Comparison of ENCODE assay signal across 11 mouse cellular contexts in the genomic region with DNA sequence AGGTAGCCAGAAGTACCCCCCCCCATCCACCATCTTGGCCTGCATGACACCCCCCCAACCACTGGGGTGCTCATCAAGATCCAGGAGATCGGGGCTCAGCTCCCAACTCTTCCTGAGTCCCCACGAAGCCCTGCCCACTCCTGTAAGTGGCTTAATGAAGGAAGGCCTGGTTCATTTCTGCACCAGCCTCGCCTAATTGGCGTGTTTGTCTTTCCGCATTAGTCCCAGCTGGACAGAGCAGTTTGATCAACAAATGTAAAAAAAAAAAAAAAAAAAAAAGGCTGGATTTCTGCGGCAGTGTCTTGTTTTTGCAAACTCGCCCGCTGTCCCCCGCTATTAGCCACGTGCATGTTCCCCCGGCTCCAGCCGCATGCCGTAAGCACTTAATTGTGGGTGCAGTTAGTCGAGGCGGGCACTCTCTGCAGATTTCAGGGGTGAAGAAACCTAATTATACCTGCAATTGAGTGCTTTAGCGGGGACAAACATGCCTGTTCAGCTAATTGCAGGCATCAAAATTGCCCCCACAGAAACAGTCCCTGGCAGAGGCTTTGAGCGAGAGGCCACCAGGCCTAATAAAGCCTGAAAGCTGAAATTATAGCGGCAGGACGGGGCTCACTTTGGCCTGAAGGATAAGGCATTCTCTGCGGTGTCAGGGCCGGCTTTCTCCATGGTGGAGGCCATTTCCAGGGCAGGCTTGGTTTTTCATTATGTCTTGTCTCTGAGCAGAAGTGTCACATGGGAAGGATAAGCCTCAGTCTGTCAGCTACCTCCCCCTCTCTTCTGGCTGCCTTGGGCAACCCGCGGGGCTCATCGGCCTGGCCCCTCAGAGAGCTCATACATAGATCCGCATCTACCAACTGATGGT.
DNase-seq lines count a peak whose midpoint lies in the region; ATAC-seq and TF ChIP-seq lines count a peak whose summit lies in the region.
"Had no signal": no experiment of that assay in that cellular context is flagged by ENCODE, and none has a peak within 500 bp of the region (broad histone marks: within the 10 kb centered on the region; RNA-seq: fewer than 3 reads in every experiment).

No protein-coding gene starts in this region.

- peaks cover 28% of the 10 kb centered on the region for H3K4me1 ChIP-seq in forebrain, embryonic 14.5 days (ENCODE audit: control insufficient read depth, insufficient read depth, low read length)
- H3K4me1 ChIP-seq in limb, embryonic 13.5 days, result peaks cover 33% of the 10 kb centered on the region
- H3K4me1 ChIP-seq in neural tube, embryonic 15.5 days, result peaks cover 38% of the 10 kb centered on the region

- no peak overlapping the region for H3K4me2 ChIP-seq in forebrain, embryonic 14.5 days (ENCODE audit: low read length)
- H3K4me2 ChIP-seq in limb, embryonic 13.5 days (replicated peaks), result 0 out of 2 replicates have a peak overlapping the region, but pooled peaks have one; percentile 11
- H3K4me2 ChIP-seq in neural tube, embryonic 15.5 days, result no peak overlapping the region

- no peaks in the 10 kb centered on the region for H3K36me3 ChIP-seq in forebrain, embryonic 14.5 days (ENCODE audit: control insufficient read depth, insufficient read depth, low read length)
- no peaks in the 10 kb centered on the region for H3K36me3 ChIP-seq in limb, embryonic 13.5 days
- H3K36me3 ChIP-seq in neural tube, embryonic 15.5 days, result no peaks in the 10 kb centered on the region

- no peak for DNase-seq in layer of hippocampus, adult 2 months (ENCODE audit: low spot score in 2 of 2)
- DNase-seq in layer of hippocampus, postnatal 25 days (ENCODE audit: extremely low spot score in 1 of 2, low spot score in 1 of 2), result no peak
- peak; percentile 82 for DNase-seq in forebrain, embryonic 14.5 days (ENCODE audit: low spot score)
- no peak for DNase-seq in right cerebral cortex, adult 18-20 months
- no peak for DNase-seq in cerebellum, postnatal 14 days
- DNase-seq: embryo, embryonic 11 days; heart, postnatal 36 days had no signal

- H3K27me3 ChIP-seq in forebrain, embryonic 14.5 days (replicated peaks; ENCODE audit: control insufficient read depth, insufficient read depth, low read length), result no peaks in the 10 kb centered on the region
- H3K27me3 ChIP-seq in limb, embryonic 13.5 days, result peaks cover 20% of the 10 kb centered on the region
- H3K27me3 ChIP-seq in neural tube, embryonic 15.5 days (replicated peaks), result no peaks in the 10 kb centered on the region

- 6% methylated on average over 25 of the region's 25 CpGs for WGBS in forebrain, embryonic 14.5 days
- WGBS in limb, embryonic 13.5 days, result 26% methylated on average over 25 of the region's 25 CpGs
- WGBS in neural tube, embryonic 15.5 days, result 25% methylated on average over 25 of the region's 25 CpGs

- no peak overlapping the region for H3K9ac ChIP-seq in forebrain, embryonic 14.5 days (ENCODE audit: low read length)
- no peak overlapping the region for H3K9ac ChIP-seq in limb, embryonic 13.5 days
- H3K9ac ChIP-seq in neural tube, embryonic 15.5 days (replicated peaks), result no peak overlapping the region

- H3K9me3 ChIP-seq in forebrain, embryonic 14.5 days (replicated peaks; ENCODE audit: control insufficient read depth, low read length), result no peaks in the 10 kb centered on the region
- no peaks in the 10 kb centered on the region for H3K9me3 ChIP-seq in limb, embryonic 13.5 days
- H3K9me3 ChIP-seq in neural tube, embryonic 15.5 days (replicated peaks), result no peaks in the 10 kb centered on the region

- ATAC-seq in forebrain, embryonic 14.5 days, result peak; percentile 70
- ATAC-seq in limb, embryonic 13.5 days (ENCODE audit: low FRiP score, low read depth), result no peak
- ATAC-seq in neural tube, embryonic 15.5 days (ENCODE audit: low FRiP score), result no peak
- ATAC-seq in megakaryocyte-erythroid progenitor cell, adult 5-6 weeks (replicated peaks; ENCODE audit: low FRiP score, low TSS enrichment, poor library complexity, severe bottlenecking), result no peak

- H3K4me3 ChIP-seq in layer of hippocampus, adult 2 months, result no peak overlapping the region
- no peak overlapping the region for H3K4me3 ChIP-seq in forebrain, embryonic 14.5 days (ENCODE audit: low read depth, low read length)
- H3K4me3 ChIP-seq in limb, embryonic 13.5 days, result no peak overlapping the region
- H3K4me3 ChIP-seq in neural tube, embryonic 15.5 days (replicated peaks), result no peak overlapping the region

- peak overlapping the region; percentile 63; the same call in 1 of the 2 replicates for H3K27ac ChIP-seq in layer of hippocampus, adult 2 months
- peak overlapping the region; percentile 65 for H3K27ac ChIP-seq in forebrain, embryonic 14.5 days (ENCODE audit: low read depth, low read length)
- 0 out of 2 replicates have a peak overlapping the region, but pooled peaks have one; percentile 3 for H3K27ac ChIP-seq in limb, embryonic 13.5 days
- peak overlapping the region; percentile 60 for H3K27ac ChIP-seq in neural tube, embryonic 15.5 days (replicated peaks)
- H3K27ac ChIP-seq: macrophage had no signal

- TF ChIP-seq CTCF in layer of hippocampus, adult 2 months (conservative IDR thresholded peaks at IDR 0.05), result no peak

Comparison
In these comparisons a context has a peak if more than half of its experiments do, and no peak if none do; other contexts are left out.
1. H3K27ac ChIP-seq: peak in every context shown above with its lines; median percentile 65 in forebrain, embryonic 14.5 days; 63 in layer of hippocampus, adult 2 months; 60 in neural tube, embryonic 15.5 days; 3 in limb, embryonic 13.5 days.